8 mouse cellular contexts compared by ENCODE assay signal in the genomic region with DNA sequence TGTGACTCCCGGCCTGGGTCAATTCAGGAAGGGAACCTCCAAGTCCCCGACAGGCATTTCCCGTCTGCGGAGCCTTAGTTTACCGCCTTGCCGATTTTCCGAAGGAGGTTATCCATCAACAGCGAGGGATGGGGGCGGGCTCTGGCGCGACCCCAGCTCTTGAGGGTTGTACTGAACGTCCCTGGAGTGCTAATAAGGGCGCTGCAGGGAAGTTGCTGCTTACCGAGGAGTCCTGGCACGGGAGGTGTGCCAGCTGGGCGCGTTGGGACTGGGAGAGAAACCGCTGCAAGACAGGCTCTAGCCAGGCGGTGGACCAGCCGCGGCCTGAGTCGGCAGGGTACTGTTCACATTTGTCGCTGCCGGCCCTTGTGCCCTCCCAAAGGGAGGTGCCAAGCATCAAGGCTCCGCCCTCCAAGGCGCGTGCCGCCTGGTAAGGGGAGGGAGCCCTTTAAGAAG. TPM values are rescaled to one million over a fixed set of nuclear protein-coding genes. Genes with fewer than 3 reads are reported as not detected.
DNase-seq lines count a peak whose midpoint lies in the region; ATAC-seq lines count a peak whose summit lies in the region.

No protein-coding gene starts in this region.

- H3K4me2 ChIP-seq in heart, embryonic 13.5 days: peak overlapping the region; percentile 83
- H3K4me2 ChIP-seq in liver, embryonic 13.5 days: peak overlapping the region; percentile 99
- peak overlapping the region; percentile 58 for H3K4me2 ChIP-seq in stomach, embryonic 14.5 days (replicated peaks; ENCODE audit: low read depth, low read length)

- H3K27ac ChIP-seq in heart, embryonic 13.5 days (replicated peaks): peak overlapping the region; percentile 74
- H3K27ac ChIP-seq in liver, embryonic 13.5 days: peak overlapping the region; percentile 88
- peak overlapping the region; percentile 78 for H3K27ac ChIP-seq in stomach, embryonic 14.5 days (ENCODE audit: low read length)

- ATAC-seq in CD4-positive, CD25-positive, alpha-beta regulatory T cell, adult 4 months: peak; percentile 69
- ATAC-seq in heart, embryonic 13.5 days (ENCODE audit: extremely low read depth, insufficient number of reproducible peaks, low FRiP score, low TSS enrichment): peak; percentile 75
- peak; percentile 81 for ATAC-seq in liver, embryonic 13.5 days (ENCODE audit: low read depth)
- peak; percentile 80 for ATAC-seq in stomach, embryonic 14.5 days (ENCODE audit: insufficient number of reproducible peaks, insufficient read depth, low FRiP score, low read depth)

- H3K36me3 ChIP-seq in erythroblast, embryonic 14.5 days (ENCODE audit: control insufficient read depth): peaks cover 7% of the 10 kb centered on the region; the same call in 1 of the 2 replicates
- H3K36me3 ChIP-seq in heart, embryonic 13.5 days: peaks cover 23% of the 10 kb centered on the region
- H3K36me3 ChIP-seq in liver, embryonic 13.5 days: 0 out of 2 replicates have a peak, but pooled peaks cover 10% of the 10 kb centered on the region
- peaks cover 5% of the 10 kb centered on the region; the same call in 1 of the 2 replicates for H3K36me3 ChIP-seq in stomach, embryonic 14.5 days (ENCODE audit: control insufficient read depth, insufficient read depth, low read length)

- H3K27me3 ChIP-seq in erythroblast, embryonic 14.5 days (ENCODE audit: control insufficient read depth): no peaks in the 10 kb centered on the region; the same call in 1 of the 2 replicates
- H3K27me3 ChIP-seq in heart, embryonic 13.5 days (replicated peaks): peaks cover 14% of the 10 kb centered on the region
- H3K27me3 ChIP-seq in liver, embryonic 13.5 days: peaks cover 4% of the 10 kb centered on the region; the same call in 1 of the 2 replicates
- no peaks in the 10 kb centered on the region for H3K27me3 ChIP-seq in stomach, embryonic 14.5 days (ENCODE audit: control insufficient read depth, insufficient read depth, low read length)

- no peaks in the 10 kb centered on the region for H3K9me3 ChIP-seq in erythroblast, embryonic 14.5 days (ENCODE audit: control insufficient read depth, low read length)
- no peaks in the 10 kb centered on the region for H3K9me3 ChIP-seq in heart, embryonic 13.5 days
- H3K9me3 ChIP-seq in liver, embryonic 13.5 days (replicated peaks): no peaks in the 10 kb centered on the region
- H3K9me3 ChIP-seq in stomach, embryonic 14.5 days (ENCODE audit: control insufficient read depth, low read depth, low read length): no peaks in the 10 kb centered on the region

- peak overlapping the region; percentile 85 for H3K9ac ChIP-seq in heart, embryonic 13.5 days
- H3K9ac ChIP-seq in liver, embryonic 13.5 days: peak overlapping the region; percentile 82
- peak overlapping the region; percentile 63 for H3K9ac ChIP-seq in stomach, embryonic 14.5 days (replicated peaks; ENCODE audit: low read depth, low read length)

- under 1% methylated on average over 28 of the region's 28 CpGs for WGBS in heart, embryonic 13.5 days
- under 1% methylated on average over 28 of the region's 28 CpGs for WGBS in liver, embryonic 13.5 days (ENCODE audit: insufficient replicate concordance)
- WGBS in stomach, embryonic 14.5 days: 0% methylated on average over 28 of the region's 28 CpGs

- H3K4me1 ChIP-seq in erythroblast, embryonic 14.5 days (ENCODE audit: control insufficient read depth): peaks cover 24% of the 10 kb centered on the region
- peaks cover 33% of the 10 kb centered on the region for H3K4me1 ChIP-seq in heart, embryonic 13.5 days
- H3K4me1 ChIP-seq in liver, embryonic 13.5 days (replicated peaks): peaks cover 37% of the 10 kb centered on the region
- peaks cover 17% of the 10 kb centered on the region; the same call in 1 of the 2 replicates for H3K4me1 ChIP-seq in stomach, embryonic 14.5 days (ENCODE audit: control insufficient read depth, insufficient read depth, low read length)

- peak; percentile 66 for DNase-seq in brain, embryonic 18.5 days (ENCODE audit: low read depth, low spot score)
- DNase-seq in kidney, postnatal 10 days: peak; percentile 91
- DNase-seq in liver, embryonic 13.5 days: peak; percentile 79
- peak; percentile 72 to 82 for DNase-seq in natural killer cell, adult 2 months (ENCODE audit: low spot score in 2 of 2)

- peak overlapping the region; percentile 76 for H3K4me3 ChIP-seq in erythroblast, embryonic 14.5 days (replicated peaks)
- H3K4me3 ChIP-seq in heart, embryonic 13.5 days: peak overlapping the region; percentile 69
- H3K4me3 ChIP-seq in liver, embryonic 13.5 days (replicated peaks): peak overlapping the region; percentile 74
- H3K4me3 ChIP-seq in stomach, embryonic 14.5 days (ENCODE audit: low read depth, low read length): peak overlapping the region; percentile 78

RNA-seq across cellular contexts. Expression of a gene that starts 1.2 kb away (rescaled TPM):
- 10 to 100 TPM in 1 of 2 experiments, 1 to 10 TPM in 1; 8.2 to 24.2 TPM for polyA plus RNA-seq in CD4-positive, CD25-positive, alpha-beta regulatory T cell, adult 4 months (2017; shearing (Covaris generic))
- polyA plus RNA-seq in erythroblast, embryonic 14.5 days (2012): 0.15 and 0.26 TPM in 2 replicates
- polyA plus RNA-seq in heart, embryonic 13.5 days (2015; fragmentation: Nextera tagmentation; extraction: Ambion mirVana): 5.1 and 5.7 TPM in 2 replicates
- 6.7 and 8.6 TPM in 2 replicates for polyA plus RNA-seq in liver, embryonic 13.5 days (2015; fragmentation: Nextera tagmentation; extraction: Ambion mirVana)
- 17.8 and 19.1 TPM in 2 replicates for polyA plus RNA-seq in stomach, embryonic 14.5 days (2014; fragmentation: Nextera tagmentation; extraction: Ambion mirVana)

RNA-seq across cellular contexts. Expression of a gene that starts 28.1 kb away (rescaled TPM):
- polyA plus RNA-seq in CD4-positive, CD25-positive, alpha-beta regulatory T cell, adult 4 months (2017; shearing (Covaris generic)): under 1 TPM in 1 of 2 experiments, not detected in 1; 0.05 TPM
- 0.01 TPM in 2 replicates for polyA plus RNA-seq in erythroblast, embryonic 14.5 days (2012)
- polyA plus RNA-seq in heart, embryonic 13.5 days (2015; fragmentation: Nextera tagmentation; extraction: Ambion mirVana): 0.09 and 0.10 TPM in 2 replicates
- polyA plus RNA-seq in liver, embryonic 13.5 days (2015; fragmentation: Nextera tagmentation; extraction: Ambion mirVana): 0.03 TPM in 2 replicates
- 1.3 and 1.8 TPM in 2 replicates for polyA plus RNA-seq in stomach, embryonic 14.5 days (2014; fragmentation: Nextera tagmentation; extraction: Ambion mirVana)

RNA-seq across cellular contexts. Expression of a gene that starts 46.1 kb away (rescaled TPM):
- polyA plus RNA-seq in CD4-positive, CD25-positive, alpha-beta regulatory T cell, adult 4 months (2017; shearing (Covaris generic)): 1 to 10 TPM; 7.5 to 7.8 TPM
- 0.14 and 1.5 TPM in 2 replicates for polyA plus RNA-seq in erythroblast, embryonic 14.5 days (2012)
- 9.7 and 10.6 TPM in 2 replicates for polyA plus RNA-seq in heart, embryonic 13.5 days (2015; fragmentation: Nextera tagmentation; extraction: Ambion mirVana)
- polyA plus RNA-seq in liver, embryonic 13.5 days (2015; fragmentation: Nextera tagmentation; extraction: Ambion mirVana): 3.9 and 5.9 TPM in 2 replicates
- polyA plus RNA-seq in stomach, embryonic 14.5 days (2014; fragmentation: Nextera tagmentation; extraction: Ambion mirVana): 11.9 and 15.3 TPM in 2 replicates

Comparison
In these comparisons a context has a peak if more than half of its experiments do, and no peak if none do; other contexts are left out.
1. Peak in every context shown above with its lines: DNase-seq, ATAC-seq, H3K4me3 ChIP-seq and H3K27ac ChIP-seq.